ENCODE assay signal across 11 mouse cellular contexts in the genomic region with DNA sequence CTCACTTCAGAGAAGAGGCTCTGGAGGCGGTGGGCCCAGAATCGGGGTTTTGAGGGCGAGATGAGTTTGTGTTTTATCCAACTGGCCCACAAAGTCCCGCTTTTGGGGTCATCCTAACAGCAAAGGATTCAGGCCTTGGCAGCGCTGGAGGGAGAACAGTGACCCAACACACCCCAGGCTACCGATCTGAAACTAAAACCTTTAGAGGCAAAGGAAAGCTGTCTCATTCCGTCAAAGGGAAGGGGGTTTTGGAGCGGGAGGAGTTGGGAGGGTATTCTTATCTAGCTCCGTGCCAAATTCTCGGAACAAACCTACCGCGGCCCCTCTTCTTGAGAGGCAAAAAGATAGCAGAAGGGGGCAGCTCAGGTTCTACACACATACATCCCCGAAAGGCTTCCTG.
DNase-seq lines count a peak whose midpoint lies in the region; ATAC-seq and TF ChIP-seq lines count a peak whose summit lies in the region.
"Had no signal": no experiment of that assay in that cellular context is flagged by ENCODE, and none has a peak within 500 bp of the region (broad histone marks: within the 10 kb centered on the region; RNA-seq: fewer than 3 reads in every experiment).

No protein-coding gene starts in this region.

- H3K9ac ChIP-seq in heart, embryonic 13.5 days: peak overlapping the region; percentile 89
- H3K9ac ChIP-seq in embryonic facial prominence, embryonic 13.5 days: peak overlapping the region; percentile 85
- 0 out of 2 replicates have a peak overlapping the region, but pooled peaks have one; percentile 13 for H3K9ac ChIP-seq in hindbrain, postnatal 0 days (replicated peaks; ENCODE audit: low read length)
- no peak overlapping the region for H3K9ac ChIP-seq in midbrain, embryonic 14.5 days (replicated peaks; ENCODE audit: low read length)

- no peaks in the 10 kb centered on the region for H3K36me3 ChIP-seq in heart, embryonic 13.5 days
- H3K36me3 ChIP-seq in embryonic facial prominence, embryonic 13.5 days: no peaks in the 10 kb centered on the region
- H3K36me3 ChIP-seq in hindbrain, postnatal 0 days (ENCODE audit: insufficient read depth, low read length): no peaks in the 10 kb centered on the region
- H3K36me3 ChIP-seq in midbrain, embryonic 14.5 days (ENCODE audit: control insufficient read depth, insufficient read depth, low read length): no peaks in the 10 kb centered on the region

- TF ChIP-seq CTCF in hindbrain, postnatal 0 days (IDR thresholded peaks at IDR 0.05; ENCODE audit: low read depth): no peak

- peak overlapping the region; percentile 94 for H3K4me2 ChIP-seq in heart, embryonic 13.5 days
- H3K4me2 ChIP-seq in embryonic facial prominence, embryonic 13.5 days: peak overlapping the region; percentile 97
- H3K4me2 ChIP-seq in hindbrain, postnatal 0 days (ENCODE audit: low read depth, low read length): peak overlapping the region; percentile 99
- H3K4me2 ChIP-seq in midbrain, embryonic 14.5 days (ENCODE audit: low read length): peak overlapping the region; percentile 99

- no peaks in the 10 kb centered on the region for H3K9me3 ChIP-seq in heart, embryonic 13.5 days
- no peaks in the 10 kb centered on the region for H3K9me3 ChIP-seq in embryonic facial prominence, embryonic 13.5 days
- H3K9me3 ChIP-seq in hindbrain, postnatal 0 days (ENCODE audit: low read length): no peaks in the 10 kb centered on the region
- no peaks in the 10 kb centered on the region for H3K9me3 ChIP-seq in midbrain, embryonic 14.5 days (ENCODE audit: control insufficient read depth, low read length)

- peaks cover 28% of the 10 kb centered on the region for H3K4me1 ChIP-seq in heart, embryonic 13.5 days
- H3K4me1 ChIP-seq in embryonic facial prominence, embryonic 13.5 days: peaks cover 57% of the 10 kb centered on the region
- peaks cover 3% of the 10 kb centered on the region; the same call in 1 of the 2 replicates for H3K4me1 ChIP-seq in hindbrain, postnatal 0 days (ENCODE audit: insufficient read depth, low read length)
- peaks cover 25% of the 10 kb centered on the region for H3K4me1 ChIP-seq in midbrain, embryonic 14.5 days (ENCODE audit: control insufficient read depth, insufficient read depth, low read length)

- WGBS in heart, embryonic 13.5 days: 17% methylated on average over 13 of the region's 13 CpGs
- 16% methylated on average over 13 of the region's 13 CpGs for WGBS in embryonic facial prominence, embryonic 13.5 days
- 30% methylated on average over 13 of the region's 13 CpGs for WGBS in hindbrain, postnatal 0 days
- WGBS in midbrain, embryonic 14.5 days: 9% methylated on average over 13 of the region's 13 CpGs

- no peak for DNase-seq in heart, adult 8-10 months (ENCODE audit: low spot score)
- no peak for DNase-seq in hindbrain, postnatal 0 days (ENCODE audit: low spot score)
- DNase-seq in midbrain, embryonic 14.5 days: peak; percentile 8
- DNase-seq in MN1 (ENCODE audit: low spot score): no peak
- DNase-seq in thymus, postnatal 4 days: no peak
- DNase-seq in yolk sac, embryonic 10.5 days (ENCODE audit: low spot score): no peak
- DNase-seq: cerebellum, adult 11-12 months; layer of hippocampus, adult 9-11 months; right cerebral cortex, postnatal 4 days had no signal

- H3K4me3 ChIP-seq in heart, embryonic 13.5 days: peak overlapping the region; percentile 79
- peak overlapping the region; percentile 78 for H3K4me3 ChIP-seq in embryonic facial prominence, embryonic 13.5 days
- H3K4me3 ChIP-seq in hindbrain, postnatal 0 days (ENCODE audit: low read length): peak overlapping the region; percentile 82
- H3K4me3 ChIP-seq in midbrain, embryonic 14.5 days (replicated peaks; ENCODE audit: low read depth, low read length): no peak overlapping the region

- H3K27ac ChIP-seq in heart, embryonic 13.5 days (replicated peaks): no peak overlapping the region
- no peak overlapping the region for H3K27ac ChIP-seq in embryonic facial prominence, embryonic 13.5 days
- no peak overlapping the region for H3K27ac ChIP-seq in hindbrain, postnatal 0 days
- H3K27ac ChIP-seq in midbrain, embryonic 14.5 days (replicated peaks; ENCODE audit: low read depth, low read length): no peak overlapping the region

- peaks cover 20% of the 10 kb centered on the region; the same call in 1 of the 2 replicates for H3K27me3 ChIP-seq in heart, embryonic 13.5 days (replicated peaks)
- H3K27me3 ChIP-seq in embryonic facial prominence, embryonic 13.5 days: peaks cover 39% of the 10 kb centered on the region
- no peaks in the 10 kb centered on the region for H3K27me3 ChIP-seq in hindbrain, postnatal 0 days (ENCODE audit: insufficient read depth, low read length)
- peaks cover 17% of the 10 kb centered on the region for H3K27me3 ChIP-seq in midbrain, embryonic 14.5 days (ENCODE audit: control insufficient read depth, insufficient read depth, low read length)

- no peak for ATAC-seq in heart, embryonic 13.5 days (ENCODE audit: extremely low read depth, insufficient number of reproducible peaks, low FRiP score, low TSS enrichment)
- no peak for ATAC-seq in embryonic facial prominence, embryonic 13.5 days (ENCODE audit: insufficient number of reproducible peaks, insufficient read depth, low FRiP score, low TSS enrichment, low read depth)
- no peak for ATAC-seq in hindbrain, postnatal 0 days
- no peak for ATAC-seq in midbrain, embryonic 14.5 days (ENCODE audit: low FRiP score, low TSS enrichment)
